Mouse (Mus musculus) inflammation-experienced regulatory T-cells, adult 6 months (primary cell): ENCODE results near the gene Aven. TPM values are rescaled to one million over a fixed set of nuclear protein-coding genes. Genes with fewer than 3 reads are reported as not detected.

Experiments used
- ATAC-seq: one replicate; pipeline ENCODE4 v1.8.0; 2017
- polyA plus RNA-seq, 3 experiments: library from polyadenylated mRNA; unstranded; fragments of 100-300 nt; shearing (Covaris generic); gene quantifications; one replicate each; pipeline ENCODE4 v1.2.1; 2017

Gene Aven
- polyA plus RNA-seq, 3 experiments from 2014 or later, result 7.2 to 22.2 (median 12.3) TPM

- peak; percentile 39 for ATAC-seq
These were observed 184.0 kb downstream of the Aven start for GRCm38 (mm10) chr2:112676721-112677120.

DNA sequence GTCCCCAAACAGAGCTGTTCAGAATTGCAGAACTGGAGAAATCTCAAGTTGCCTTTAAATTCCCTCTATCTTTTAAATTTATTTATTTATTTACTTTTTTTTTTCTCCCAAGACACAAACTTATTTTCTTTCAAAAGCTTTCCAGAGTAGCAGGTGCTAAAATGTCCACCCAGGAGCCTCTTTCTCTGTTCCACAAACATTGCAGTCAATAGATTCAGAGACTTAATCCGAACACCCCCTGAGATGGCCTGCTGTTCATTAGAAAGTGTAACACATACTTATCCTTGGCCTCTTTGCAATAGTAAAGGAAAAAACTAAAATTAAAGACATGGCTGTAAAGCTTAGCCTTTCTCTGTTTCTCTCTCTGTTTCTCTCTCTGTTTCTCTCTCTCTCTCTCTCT is 184.5 kb downstream of the Aven start:
- no peak for ATAC-seq

DNA sequence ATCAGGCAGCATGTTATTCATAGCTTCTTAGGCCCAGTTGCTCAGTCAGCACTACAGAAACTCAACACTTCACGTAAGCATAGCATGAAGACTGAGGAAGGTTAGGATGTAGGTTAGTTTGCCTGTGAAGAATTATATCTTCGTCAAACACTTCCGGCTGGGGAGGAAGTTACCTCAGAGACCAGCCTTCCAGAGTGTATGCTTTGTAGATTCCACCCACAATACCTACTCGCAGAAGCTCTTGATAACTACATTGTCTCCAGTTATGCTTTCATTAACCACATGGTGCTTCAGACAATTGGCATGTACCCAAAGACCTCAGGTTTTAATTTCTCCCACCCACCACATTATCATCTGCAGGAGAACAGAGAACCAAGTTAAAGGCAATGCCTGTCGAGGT is 189.1 kb downstream of the Aven start:
- ATAC-seq, result peak; percentile 21

Other genes starting within 250 kb of the Aven start
- gene Nutm1, start 233.7 kb upstream of the Aven start, polyA plus RNA-seq, result not detected
- gene Nop10, start 231.0 kb upstream of the Aven start, polyA plus RNA-seq, result 100 to 1,000 TPM; 152 to 243 (median 201) TPM
- 10 to 100 TPM; 37.3 to 57.5 (median 52.3) TPM for gene Slc12a6, start 227.1 kb upstream of the Aven start, polyA plus RNA-seq
- gene Gm21985, start 226.7 kb upstream of the Aven start, polyA plus RNA-seq, result not detected
- gene Emc4, start 124.9 kb upstream of the Aven start, polyA plus RNA-seq, result 10 to 100 TPM; 76.8 to 96.3 (median 82.0) TPM
- 10 to 100 TPM; 22.9 to 30.5 (median 23.0) TPM for gene Katnbl1, start 113.8 kb upstream of the Aven start, polyA plus RNA-seq
- 10 to 100 TPM; 12.9 to 18.2 (median 13.3) TPM for gene Emc7, start 38.0 kb upstream of the Aven start, polyA plus RNA-seq
- not detected for gene Chrm5, start 12.2 kb upstream of the Aven start, polyA plus RNA-seq